Mouse (Mus musculus) heart, postnatal 36 days (tissue): Measurements from ENCODE around the gene Olfr1140. TPM values are rescaled to one million over a fixed set of nuclear protein-coding genes. Genes with fewer than 3 reads are reported as not detected.

Experiments
- DNase-seq, 2 experiments: peaks; one replicate each; pipeline ENCODE4 v3.0.0; 2021 to 2022
- intact Hi-C: fragments of 180-260 bp; cut with DNase I; formaldehyde crosslinking; loops from one replicate; pipeline ENCODE4 v1.15.1; 2025
- total RNA-seq, 2 experiments: library from RNA; stranded (reverse); gene quantifications; 2 replicates each; pipeline ENCODE4 v1.2.3; 2021

Gene Olfr1140
- total RNA-seq: not detected

GRCm38 (mm10) chr2:87743452-87743851, at the start of gene Olfr1140:
TSS of gene Olfr1140 (plus strand) at chr2:87743752.
- no peak for DNase-seq
- intact Hi-C loops: no loop called here

GRCm38 (mm10) chr2:87693847-87694246, 49.7 kb upstream of the Olfr1140 start, which contains the start of gene Olfr1136:
TSS of gene Olfr1136 (minus strand) at chr2:87693947.
- intact Hi-C loops: no loop called here
- DNase-seq: no peak

GRCm38 (mm10) chr2:87713079-87713478, 30.5 kb upstream of the Olfr1140 start, which contains the start of gene Olfr1137:
TSS of gene Olfr1137 (minus strand) at chr2:87713179.
- DNase-seq: no peak
- intact Hi-C loops: no loop called here

GRCm38 (mm10) chr2:87739878-87740277, 3.7 kb upstream of the Olfr1140 start, which contains the start of gene Olfr1138:
TSS of gene Olfr1138 (minus strand) at chr2:87739978.
- intact Hi-C loops: no loop called here
- DNase-seq: no peak

- intact Hi-C loops: no loop called here
Observed at GRCm38 (mm10) chr2:87753891-87754290, 10.3 kb downstream of the Olfr1140 start, which contains the start of gene Olfr1141. TSS of gene Olfr1141 (minus strand) at chr2:87753991.

GRCm38 (mm10) chr2:87776143-87776542, 32.6 kb downstream of the Olfr1140 start:
- intact Hi-C loops: no loop called here
- DNase-seq: no peak

More at GRCm38 (mm10) chr2:87753891-87754290, 10.3 kb downstream of the Olfr1140 start, which contains the start of gene Olfr1141:
- no peak for DNase-seq

GRCm38 (mm10) chr2:87779183-87779582, 35.6 kb downstream of the Olfr1140 start, which contains the start of gene Olfr152:
TSS of gene Olfr152 (plus strand) at chr2:87779483.
- intact Hi-C loops: no loop called here
- DNase-seq: no peak

Other genes starting within 250 kb of the Olfr1140 start
- gene Pramel7, start 246.7 kb upstream of the Olfr1140 start, total RNA-seq: not detected
- not detected for gene Pramel6, start 237.2 kb upstream of the Olfr1140 start, total RNA-seq
- not detected for gene Olfr153, start 212.0 kb upstream of the Olfr1140 start, total RNA-seq
- not detected for gene Olfr1128, start 198.2 kb upstream of the Olfr1140 start, total RNA-seq
- gene Olfr1129, start 169.8 kb upstream of the Olfr1140 start, total RNA-seq: not detected
- gene Olfr1130, start 137.5 kb upstream of the Olfr1140 start, total RNA-seq: not detected
- gene Olfr1131, start 116.6 kb upstream of the Olfr1140 start, total RNA-seq: not detected
- gene Olfr1132, start 106.2 kb upstream of the Olfr1140 start, total RNA-seq: not detected
- not detected for gene Olfr1133, start 96.4 kb upstream of the Olfr1140 start, total RNA-seq
- not detected for gene Olfr1134, start 85.3 kb upstream of the Olfr1140 start, total RNA-seq
- gene Olfr1135, start 70.1 kb upstream of the Olfr1140 start, total RNA-seq: not detected
- not detected for gene Olfr1136, start 49.8 kb upstream of the Olfr1140 start, total RNA-seq
- gene Olfr1137, start 30.6 kb upstream of the Olfr1140 start, total RNA-seq: not detected
- gene Olfr1138, start 3.8 kb upstream of the Olfr1140 start, total RNA-seq: not detected
- not detected for gene Olfr1141, start 10.2 kb downstream of the Olfr1140 start, total RNA-seq
- not detected for gene Olfr152, start 35.7 kb downstream of the Olfr1140 start, total RNA-seq
- gene Olfr1143, start 56.8 kb downstream of the Olfr1140 start, total RNA-seq: not detected
- not detected for gene Olfr1145, start 66.1 kb downstream of the Olfr1140 start, total RNA-seq
- gene Olfr1148, start 86.8 kb downstream of the Olfr1140 start, total RNA-seq: not detected
- gene Olfr1150-ps1, start 100.2 kb downstream of the Olfr1140 start, total RNA-seq: not detected
- not detected for gene Olfr1151, start 112.1 kb downstream of the Olfr1140 start, total RNA-seq
- gene Olfr1152, start 122.7 kb downstream of the Olfr1140 start, total RNA-seq: not detected
- gene Olfr1153, start 151.2 kb downstream of the Olfr1140 start, total RNA-seq: not detected
- not detected for gene Olfr1154, start 161.4 kb downstream of the Olfr1140 start, total RNA-seq
- not detected for gene Olfr1155, start 201.4 kb downstream of the Olfr1140 start, total RNA-seq
- gene Olfr1156, start 209.3 kb downstream of the Olfr1140 start, total RNA-seq: not detected
- not detected for gene Olfr1157, start 224.5 kb downstream of the Olfr1140 start, total RNA-seq
- gene Olfr74, start 230.9 kb downstream of the Olfr1140 start, total RNA-seq: not detected
- not detected for gene Olfr1158, start 246.4 kb downstream of the Olfr1140 start, total RNA-seq